Mouse (Mus musculus) intestine, embryonic 14.5 days (tissue): Measurements from ENCODE around the gene Acsf3. TPM values are rescaled to one million over a fixed set of nuclear protein-coding genes. Genes with fewer than 3 reads are reported as not detected.

Experiments used
- ATAC-seq: fragments of 200-750 bp; cut with Nextera tagmentation; replicated peaks from 2 replicates; pipeline ENCODE4 v1.8.0; 2017; ENCODE audit warnings: low read depth, moderate number of reproducible peaks, moderate TSS enrichment, moderate library complexity; ENCODE audit not compliant: low FRiP score, low TSS enrichment
- DNase-seq: peaks from one replicate; pipeline ENCODE4 v3.0.0-alpha.2; 2018; ENCODE audit warnings: low spot score
- H3K27ac ChIP-seq: fragments of 300-500 bp; sonication (generic); 2 replicates; pipeline ENCODE4 v1.5.1; 2014; ENCODE audit warnings: low read depth, mild to moderate bottlenecking, control low read depth
- H3K27me3 ChIP-seq: fragments of 300-500 bp; sonication (generic); replicated peaks from 2 replicates; pipeline ENCODE4 v1.6.1; 2014; ENCODE audit warnings: low read length, control low read depth; ENCODE audit not compliant: control insufficient read depth, insufficient read depth
- H3K36me3 ChIP-seq: fragments of 300-500 bp; sonication (generic); 2 replicates; pipeline ENCODE4 v1.6.1; 2014; ENCODE audit warnings: low read length, control low read depth; ENCODE audit not compliant: control insufficient read depth, insufficient read depth
- H3K4me1 ChIP-seq: fragments of 300-500 bp; sonication (generic); replicated peaks from 2 replicates; pipeline ENCODE4 v1.6.1; 2014; ENCODE audit warnings: low read length, control low read depth, mixed read lengths; ENCODE audit not compliant: control insufficient read depth, insufficient read depth
- H3K4me2 ChIP-seq: fragments of 300-500 bp; sonication (generic); 2 replicates; pipeline ENCODE4 v1.6.1; 2014; ENCODE audit warnings: low read length
- H3K4me3 ChIP-seq: fragments of 300-500 bp; sonication (generic); 2 replicates; pipeline ENCODE4 v1.5.1; 2014; ENCODE audit warnings: low read depth, low read length, control low read depth, mixed read lengths
- H3K9ac ChIP-seq: fragments of 300-500 bp; sonication (generic); 2 replicates; pipeline ENCODE4 v1.6.1; 2014; ENCODE audit warnings: mild to moderate bottlenecking, low read length
- H3K9me3 ChIP-seq: fragments of 300-500 bp; sonication (generic); 2 replicates; pipeline ENCODE4 v1.6.1; 2016; ENCODE audit warnings: low read length, control low read depth; ENCODE audit not compliant: control insufficient read depth
- WGBS: fragments of 180-500 bp; shearing (Covaris S2); extraction: QIAGEN DNeasy Blood & Tissue Kit; methylation state at CpG from one replicate; pipeline ENCODE4 v1.1.7; 2014; 5-methylcytosine and 5-hydroxymethylcytosine counted together
- polyA plus RNA-seq: library from polyadenylated mRNA; unstranded; fragments of >200 nt; fragmentation: Nextera tagmentation; extraction: Ambion mirVana; gene quantifications from 2 replicates; pipeline ENCODE4 v1.2.1, GENCODE M21; 2014

Gene Acsf3
- polyA plus RNA-seq, 1 experiment from 2014 or later, result 21.6 TPM

DNA sequence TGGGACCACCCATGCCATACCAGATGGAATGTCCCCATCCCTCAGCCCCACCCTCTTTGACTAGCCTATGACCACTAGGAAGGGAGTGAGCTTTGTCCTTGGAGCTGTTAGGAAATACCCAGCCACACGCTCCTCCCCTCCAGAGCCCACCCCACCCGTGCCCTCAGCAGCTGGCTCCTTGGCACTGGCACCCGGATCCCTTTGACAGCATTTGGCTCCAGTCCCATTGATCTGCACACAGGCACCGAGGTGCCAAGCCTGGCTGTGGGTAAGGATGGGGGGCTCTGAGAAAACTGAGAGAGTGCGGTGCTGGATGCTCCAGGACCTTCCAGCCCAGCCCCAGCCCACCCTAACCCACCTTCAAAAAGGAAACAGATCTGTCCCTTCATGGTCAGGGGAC, 23.9 kb upstream of the Acsf3 start:
- 78% methylated on average over 5 of the region's 5 CpGs for WGBS
- Histone ChIP-seq H3K36me3 (no peaks in the 10 kb centered on the region), H3K4me3 (no peak overlapping the region), H3K4me1 (no peaks in the 10 kb centered on the region), H3K27ac (no peak overlapping the region), H3K4me2 (no peak overlapping the region), H3K9ac (no peak overlapping the region), H3K27me3 (peaks cover 6% of the 10 kb centered on the region), H3K9me3 (no peaks in the 10 kb centered on the region)
- no peak for DNase-seq
- ATAC-seq, result no peak

DNA sequence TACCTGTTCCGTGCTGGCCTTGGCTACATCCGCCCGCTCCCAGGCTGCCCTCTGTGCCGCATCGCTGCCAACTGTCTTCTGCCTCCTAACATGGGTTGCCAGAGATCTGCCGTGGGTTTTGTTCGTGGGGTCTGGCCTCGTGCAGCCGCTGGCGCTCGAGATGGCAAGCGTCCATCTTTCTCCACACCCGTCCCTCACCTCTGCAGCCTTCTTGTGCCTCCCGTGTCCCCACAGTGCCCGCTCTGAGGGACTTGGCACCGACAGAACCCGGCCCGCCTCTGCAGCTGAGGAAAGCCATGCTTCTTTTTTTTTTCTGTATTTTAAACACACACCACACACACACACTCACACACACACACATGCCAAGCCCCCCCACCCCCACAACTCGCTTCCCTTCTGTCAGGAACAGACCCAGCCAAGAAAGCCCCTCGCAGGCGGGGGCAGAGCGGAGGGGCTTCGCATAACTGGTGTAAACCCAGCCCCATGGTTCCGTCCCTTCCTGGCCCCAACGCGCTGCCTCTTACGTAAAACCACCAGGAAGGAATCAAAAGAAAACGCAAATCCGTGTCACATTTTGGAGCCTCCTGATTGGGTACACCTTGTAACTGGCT, 23.1 kb upstream of the Acsf3 start:
- ATAC-seq, result no peak
- Histone ChIP-seq H3K9me3 (no peaks in the 10 kb centered on the region), H3K27me3 (no peaks in the 10 kb centered on the region; the same call in 1 of the 2 replicates), H3K4me3 (no peak overlapping the region), H3K9ac (no peak overlapping the region), H3K4me2 (no peak overlapping the region), H3K27ac (no peak overlapping the region), H3K36me3 (no peaks in the 10 kb centered on the region), H3K4me1 (no peaks in the 10 kb centered on the region)
- 82% methylated on average over 29 of the region's 29 CpGs for WGBS
- no peak for DNase-seq

DNA sequence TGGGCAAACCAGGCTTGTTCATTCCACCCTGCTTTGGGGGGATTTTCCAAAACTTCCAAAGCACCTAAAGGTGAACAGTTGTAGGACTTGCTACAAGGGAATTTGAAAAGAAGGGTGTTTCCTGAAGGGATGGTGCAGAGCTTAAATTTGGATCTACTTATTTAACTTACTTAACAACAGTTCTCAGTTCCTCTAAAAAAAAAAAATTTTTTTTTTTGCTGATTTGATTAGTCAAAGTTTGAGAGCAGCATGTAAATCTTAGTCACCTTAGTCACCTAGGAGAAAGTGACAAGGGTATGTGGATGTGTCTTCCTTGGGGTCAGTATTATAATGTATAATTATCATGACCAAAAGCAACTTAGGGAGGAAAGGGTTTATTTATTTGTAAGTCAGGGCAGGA, 16.7 kb upstream of the Acsf3 start:
- Histone ChIP-seq H3K9ac (no peak overlapping the region), H3K36me3 (no peaks in the 10 kb centered on the region), H3K4me2 (no peak overlapping the region), H3K4me3 (no peak overlapping the region), H3K9me3 (no peaks in the 10 kb centered on the region), H3K27me3 (0 out of 2 replicates have a peak, but pooled peaks cover 2% of the 10 kb centered on the region), H3K4me1 (no peaks in the 10 kb centered on the region), H3K27ac (no peak overlapping the region)
- DNase-seq (no peak), ATAC-seq (no peak)

- Histone ChIP-seq H3K27me3 (0 out of 2 replicates have a peak, but pooled peaks cover 2% of the 10 kb centered on the region), H3K4me2 (no peak overlapping the region), H3K36me3 (no peaks in the 10 kb centered on the region), H3K4me1 (no peaks in the 10 kb centered on the region), H3K9ac (no peak overlapping the region), H3K4me3 (no peak overlapping the region), H3K9me3 (no peaks in the 10 kb centered on the region), H3K27ac (no peak overlapping the region)
- no peak for ATAC-seq
- no peak for DNase-seq
- 71% methylated on average over 7 of the region's 7 CpGs for WGBS
These were observed 15.2 kb upstream of the Acsf3 start for GRCm38 (mm10) chr8:122760116-122760515.

DNA sequence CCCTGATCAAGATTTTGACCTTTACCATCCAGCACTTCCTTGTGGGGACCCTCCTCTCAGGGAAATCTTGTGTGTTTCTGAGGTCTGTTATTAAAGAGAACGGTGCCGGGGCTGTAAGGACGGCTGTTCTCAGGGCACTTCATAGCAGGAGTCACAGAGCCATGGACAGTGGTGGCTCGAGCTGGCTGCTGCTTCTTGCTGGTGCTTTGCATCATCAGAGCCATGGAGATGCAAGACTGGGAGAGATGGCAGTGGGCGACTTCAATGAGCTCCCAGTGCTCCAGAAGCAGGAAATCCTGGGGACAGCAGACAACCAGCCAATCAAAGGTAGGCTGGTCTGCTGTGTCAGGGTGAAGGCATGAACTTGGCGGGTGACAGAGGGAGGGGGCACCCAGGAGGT, 14.2 kb upstream of the Acsf3 start:
- H3K9ac ChIP-seq, result no peak overlapping the region
- ATAC-seq (no peak), DNase-seq (no peak)
- H3K9me3 ChIP-seq, result no peaks in the 10 kb centered on the region
- WGBS, result 60% methylated on average over 6 of the region's 6 CpGs
- H3K4me1 ChIP-seq, result no peaks in the 10 kb centered on the region
- H3K27ac ChIP-seq, result no peak overlapping the region
- H3K36me3 ChIP-seq, result no peaks in the 10 kb centered on the region
- H3K27me3 ChIP-seq, result 0 out of 2 replicates have a peak, but pooled peaks cover 2% of the 10 kb centered on the region
- no peak overlapping the region for H3K4me3 ChIP-seq
- no peak overlapping the region for H3K4me2 ChIP-seq

GRCm38 (mm10) chr8:122762731-122763266, 12.5 kb upstream of the Acsf3 start:
- H3K9me3 ChIP-seq, result no peaks in the 10 kb centered on the region
- 0 out of 2 replicates have a peak, but pooled peaks cover 2% of the 10 kb centered on the region for H3K27me3 ChIP-seq
- DNase-seq (no peak), ATAC-seq (no peak)
- no peak overlapping the region for H3K9ac ChIP-seq
- WGBS, result 64% methylated on average over 12 of the region's 12 CpGs
- H3K27ac ChIP-seq, result no peak overlapping the region
- H3K4me3 ChIP-seq, result no peak overlapping the region
- H3K4me1 ChIP-seq, result no peaks in the 10 kb centered on the region
- no peak overlapping the region for H3K4me2 ChIP-seq
- H3K36me3 ChIP-seq, result no peaks in the 10 kb centered on the region

DNA sequence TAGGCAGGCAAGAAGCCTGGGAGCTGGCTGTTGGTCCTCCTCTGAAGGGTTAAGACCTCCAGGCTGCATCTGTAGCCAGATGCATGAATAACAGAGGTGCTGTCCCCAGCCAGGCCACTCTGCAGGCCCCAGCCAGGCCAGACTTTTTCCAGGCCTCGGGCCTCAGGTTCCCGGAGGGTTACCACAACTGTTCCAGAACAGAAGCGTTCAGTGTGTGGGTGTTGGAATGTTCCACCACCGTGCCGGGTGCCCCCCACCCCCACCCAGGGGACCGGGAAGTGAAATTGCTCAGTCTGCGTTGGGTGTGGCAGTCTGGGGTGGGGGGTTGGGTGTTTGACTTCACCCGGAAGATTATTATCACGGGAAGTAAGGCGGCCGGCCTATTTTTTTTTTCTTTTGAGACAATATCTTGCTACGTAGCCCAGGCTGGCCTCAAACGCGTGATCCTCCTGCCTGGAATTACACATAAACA, 12.0 kb upstream of the Acsf3 start:
- 81% methylated on average over 14 of the region's 14 CpGs for WGBS
- Histone ChIP-seq H3K27me3 (0 out of 2 replicates have a peak, but pooled peaks cover 2% of the 10 kb centered on the region), H3K36me3 (no peaks in the 10 kb centered on the region), H3K9me3 (no peaks in the 10 kb centered on the region), H3K27ac (no peak overlapping the region), H3K9ac (no peak overlapping the region), H3K4me3 (no peak overlapping the region), H3K4me1 (no peaks in the 10 kb centered on the region), H3K4me2 (no peak overlapping the region)
- DNase-seq, result no peak
- ATAC-seq, result no peak

DNA sequence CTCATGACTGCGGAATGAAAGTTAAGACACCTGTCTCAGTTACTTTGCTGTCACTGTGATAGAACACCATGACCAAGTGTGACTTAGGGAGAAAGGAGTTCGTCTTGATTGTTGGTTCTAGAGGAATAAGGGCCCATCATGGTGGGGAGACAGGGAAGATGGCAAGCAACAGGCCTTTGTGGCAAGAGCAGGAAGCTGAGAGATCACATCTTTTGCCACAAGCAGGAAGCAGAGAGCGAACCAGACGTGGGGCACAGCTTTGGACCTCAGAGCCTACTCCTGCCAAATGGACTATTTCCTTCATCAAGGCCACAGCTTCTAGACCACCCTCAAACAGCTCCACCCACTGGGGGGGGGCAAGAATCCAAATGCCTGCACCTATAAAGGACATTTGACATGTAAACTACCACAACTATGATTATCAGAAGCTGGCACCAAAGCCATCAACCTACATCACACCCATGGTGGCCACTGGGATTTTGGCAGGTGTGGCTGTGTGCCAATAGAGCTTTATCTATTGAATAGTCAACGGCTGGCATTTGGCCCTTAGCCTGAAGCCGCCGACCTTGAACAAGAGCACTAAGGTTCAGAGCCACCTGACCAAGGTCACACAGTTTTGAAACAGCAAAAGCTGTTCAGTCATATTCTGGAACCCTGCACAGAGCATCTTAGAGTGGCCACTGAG, 10.4 kb upstream of the Acsf3 start:
- ATAC-seq (no peak), DNase-seq (no peak)
- Histone ChIP-seq H3K9ac (no peak overlapping the region), H3K9me3 (no peaks in the 10 kb centered on the region), H3K36me3 (no peaks in the 10 kb centered on the region), H3K27me3 (0 out of 2 replicates have a peak, but pooled peaks cover 2% of the 10 kb centered on the region), H3K4me3 (no peak overlapping the region), H3K27ac (no peak overlapping the region), H3K4me1 (no peaks in the 10 kb centered on the region), H3K4me2 (no peak overlapping the region)
- WGBS, result 87% methylated on average over 7 of the region's 7 CpGs
